Mouse (Mus musculus) kidney, postnatal 0 days (tissue): Measurements from ENCODE around the gene Olfr556. TPM values are rescaled to one million over a fixed set of nuclear protein-coding genes. Genes with fewer than 3 reads are reported as not detected.

ENCODE experiments used
- ATAC-seq: fragments of 200-750 bp; cut with Nextera tagmentation; replicated peaks from 2 replicates; pipeline ENCODE4 v1.8.0; 2017; ENCODE audit warnings: low read depth, moderate number of reproducible peaks, moderate TSS enrichment, moderate library complexity; ENCODE audit not compliant: low FRiP score
- DNase-seq: peaks from one replicate; pipeline ENCODE4 v3.0.0-alpha.2; 2016; ENCODE audit warnings: low spot score
- H3K27ac ChIP-seq: fragments of 300-500 bp; sonication (generic); 2 replicates; pipeline ENCODE4 v1.5.1; 2014; ENCODE audit warnings: mild to moderate bottlenecking
- H3K27me3 ChIP-seq: fragments of 300-500 bp; sonication (generic); 2 replicates; pipeline ENCODE4 v1.6.1; 2014; ENCODE audit warnings: low read length, mixed read lengths; ENCODE audit not compliant: insufficient read depth
- H3K36me3 ChIP-seq: fragments of 300-500 bp; sonication (generic); 2 replicates; pipeline ENCODE4 v1.6.1; 2014; ENCODE audit warnings: low read length, mixed read lengths; ENCODE audit not compliant: insufficient read depth
- H3K4me1 ChIP-seq: fragments of 300-500 bp; sonication (generic); replicated peaks from 2 replicates; pipeline ENCODE4 v1.6.1; 2014; ENCODE audit warnings: antibody characterized with exemption, low read length, mixed read lengths; ENCODE audit not compliant: insufficient read depth
- H3K4me2 ChIP-seq: fragments of 300-500 bp; sonication (generic); 2 replicates; pipeline ENCODE4 v1.6.1; 2014; ENCODE audit warnings: mild to moderate bottlenecking, low read length, moderate library complexity, mixed read lengths
- H3K4me3 ChIP-seq: fragments of 300-500 bp; sonication (generic); replicated peaks from 2 replicates; pipeline ENCODE4 v1.5.1; 2014; ENCODE audit warnings: low read depth, low read length
- H3K9ac ChIP-seq: fragments of 300-500 bp; sonication (generic); 2 replicates; pipeline ENCODE4 v1.6.1; 2014; ENCODE audit warnings: low read depth, low read length
- H3K9me3 ChIP-seq: fragments of 300-500 bp; sonication (generic); replicated peaks from 2 replicates; pipeline ENCODE4 v1.6.1; 2016; ENCODE audit warnings: low read length, inconsistent platforms, mixed read lengths
- CTCF ChIP-seq: IDR thresholded peaks from 2 replicates; pipeline ENCODE4 v1.5.1; 2016; ENCODE audit warnings: antibody characterized with exemption, low read depth, mild to moderate bottlenecking, moderate library complexity
- WGBS: fragments of 180-500 bp; shearing (Covaris S2); extraction: QIAGEN DNeasy Blood & Tissue Kit; methylation state at CpG from one replicate; pipeline ENCODE4 v1.1.7; 2014; 5-methylcytosine and 5-hydroxymethylcytosine counted together
- polyA plus RNA-seq: library from polyadenylated mRNA; unstranded; fragments of >200 nt; fragmentation: Nextera tagmentation; extraction: Ambion mirVana; gene quantifications from 2 replicates; pipeline ENCODE4 v1.2.1, GENCODE M21; 2015

The Olfr556 gene
- polyA plus RNA-seq, 1 experiment from 2014 or later = not detected

GRCm38 (mm10) chr7:102698461-102698860 is 33.8 kb downstream of the Olfr556 start:
- no peaks in the 10 kb centered on the region for H3K4me1 ChIP-seq
- H3K27ac ChIP-seq = no peak overlapping the region
- H3K9ac ChIP-seq = no peak overlapping the region
- no peaks in the 10 kb centered on the region for H3K9me3 ChIP-seq
- H3K4me2 ChIP-seq = no peak overlapping the region
- H3K27me3 ChIP-seq = no peaks in the 10 kb centered on the region
- no peak overlapping the region for H3K4me3 ChIP-seq
- DNase-seq (no peak), ATAC-seq (no peak)
- H3K36me3 ChIP-seq = no peaks in the 10 kb centered on the region
- TF ChIP-seq CTCF = no peak
- 85% methylated on average over 7 of the region's 7 CpGs for WGBS

GRCm38 (mm10) chr7:102701915-102702314 is 37.2 kb downstream of the Olfr556 start, which contains the start of gene Olfr558:
Gene Olfr558 (plus strand): TSS chr7:102702215.
- no peak for ATAC-seq
- Histone ChIP-seq H3K27ac (no peak within 1 kb of the TSS), H3K9me3 (no peaks in the 10 kb centered on the region), H3K9ac (no peak within 1 kb of the TSS), H3K4me3 (no peak within 1 kb of the TSS), H3K27me3 (no peaks in the 10 kb centered on the region), H3K4me1 (no peaks in the 10 kb centered on the region), H3K36me3 (no peaks in the 10 kb centered on the region), H3K4me2 (no peak within 1 kb of the TSS)
- no peak for TF ChIP-seq CTCF
- DNase-seq = no peak

- Histone ChIP-seq H3K36me3 (no peaks in the 10 kb centered on the region), H3K4me1 (no peaks in the 10 kb centered on the region), H3K27me3 (no peaks in the 10 kb centered on the region), H3K9me3 (no peaks in the 10 kb centered on the region), H3K9ac (no peak within 1 kb of the TSS), H3K27ac (no peak within 1 kb of the TSS), H3K4me2 (no peak within 1 kb of the TSS), H3K4me3 (no peak within 1 kb of the TSS)
- TF ChIP-seq CTCF = no peak
- ATAC-seq = no peak
- DNase-seq = no peak
- WGBS = 33% methylated on average over 1 of the region's 1 CpGs
These were observed 54.3 kb downstream of the Olfr556 start, which contains the start of gene Olfr33 for GRCm38 (mm10) chr7:102718970-102719369. Gene Olfr33 (minus strand): TSS chr7:102719070.

Other genes starting within 250 kb of the Olfr556 start
- gene Rrm1, start 223.2 kb upstream of the Olfr556 start, polyA plus RNA-seq = 52.0 and 70.6 TPM in 2 replicates
- not detected in 2 replicates for gene Olfr543, start 183.2 kb upstream of the Olfr556 start, polyA plus RNA-seq
- gene Olfr544, start 176.6 kb upstream of the Olfr556 start, polyA plus RNA-seq = 0.05 and 0.06 TPM in 2 replicates
- gene Olfr545, start 165.3 kb upstream of the Olfr556 start, polyA plus RNA-seq = not detected in 2 replicates
- not detected in 2 replicates for gene Olfr547, start 130.2 kb upstream of the Olfr556 start, polyA plus RNA-seq
- not detected in 2 replicates for gene Olfr548-ps1, start 124.0 kb upstream of the Olfr556 start, polyA plus RNA-seq
- not detected in 2 replicates for gene Olfr549, start 115.0 kb upstream of the Olfr556 start, polyA plus RNA-seq
- 1.1 TPM in 2 replicates for gene Trim21, start 99.4 kb upstream of the Olfr556 start, polyA plus RNA-seq
- gene Olfr550, start 93.5 kb upstream of the Olfr556 start, polyA plus RNA-seq = not detected in 2 replicates
- not detected in 2 replicates for gene Olfr551, start 73.0 kb upstream of the Olfr556 start, polyA plus RNA-seq
- gene Olfr552, start 67.1 kb upstream of the Olfr556 start, polyA plus RNA-seq = not detected in 2 replicates
- gene Olfr553, start 46.7 kb upstream of the Olfr556 start, polyA plus RNA-seq = not detected in 2 replicates
- not detected in 2 replicates for gene Olfr554, start 26.5 kb upstream of the Olfr556 start, polyA plus RNA-seq
- gene Olfr555, start 6.1 kb upstream of the Olfr556 start, polyA plus RNA-seq = not detected in 2 replicates
- gene Trim68, start 22.4 kb downstream of the Olfr556 start, polyA plus RNA-seq = 10.6 and 11.3 TPM in 2 replicates
- not detected in 2 replicates for gene Olfr557, start 31.0 kb downstream of the Olfr556 start, polyA plus RNA-seq
- 1.3 and 1.4 TPM in 2 replicates for gene Olfr558, start 37.3 kb downstream of the Olfr556 start, polyA plus RNA-seq
- gene Olfr33, start 54.2 kb downstream of the Olfr556 start, polyA plus RNA-seq = not detected in 2 replicates
- gene Olfr559, start 62.6 kb downstream of the Olfr556 start, polyA plus RNA-seq = not detected in 2 replicates
- not detected in 2 replicates for gene Olfr560, start 94.5 kb downstream of the Olfr556 start, polyA plus RNA-seq
- gene Olfr78, start 94.6 kb downstream of the Olfr556 start, polyA plus RNA-seq = 0.50 and 0.63 TPM in 2 replicates
- 0.09 TPM in 1 of 2 replicates, not detected in the other for gene Olfr561, start 106.3 kb downstream of the Olfr556 start, polyA plus RNA-seq
- not detected in 2 replicates for gene Olfr564, start 138.6 kb downstream of the Olfr556 start, polyA plus RNA-seq
- gene Olfr566, start 193.9 kb downstream of the Olfr556 start, polyA plus RNA-seq = not detected in 2 replicates
- gene Olfr568, start 212.2 kb downstream of the Olfr556 start, polyA plus RNA-seq = not detected in 2 replicates
- not detected in 2 replicates for gene Olfr569, start 226.0 kb downstream of the Olfr556 start, polyA plus RNA-seq
- not detected in 2 replicates for gene Olfr570, start 229.7 kb downstream of the Olfr556 start, polyA plus RNA-seq